Mouse (Mus musculus) lung, embryonic 16.5 days (tissue): ENCODE measurements around the gene Rufy1. TPM values are rescaled to one million over a fixed set of nuclear protein-coding genes. Genes with fewer than 3 reads are reported as not detected.

Experiments
- ATAC-seq: fragments of 200-750 bp; cut with Nextera tagmentation; 2 replicates; pipeline ENCODE4 v1.8.0; 2017; ENCODE audit warnings: low read depth, mild to moderate bottlenecking, moderate library complexity
- H3K27ac ChIP-seq: fragments of 300-500 bp; sonication (generic); 2 replicates; pipeline ENCODE4 v1.5.1; 2014; ENCODE audit warnings: mild to moderate bottlenecking, control low read depth, low read length
- H3K27me3 ChIP-seq: fragments of 300-500 bp; sonication (generic); 2 replicates; pipeline ENCODE4 v1.6.1; 2014; ENCODE audit warnings: low read depth, low read length, mixed read lengths; ENCODE audit not compliant: control insufficient read depth, insufficient read depth
- H3K36me3 ChIP-seq: fragments of 300-500 bp; sonication (generic); 2 replicates; pipeline ENCODE4 v1.6.1; 2014; ENCODE audit warnings: low read length; ENCODE audit not compliant: control insufficient read depth, insufficient read depth
- H3K4me1 ChIP-seq: fragments of 300-500 bp; sonication (generic); replicated peaks from 2 replicates; pipeline ENCODE4 v1.6.1; 2014; ENCODE audit warnings: low read length, mixed read lengths; ENCODE audit not compliant: control insufficient read depth, insufficient read depth
- H3K4me2 ChIP-seq: fragments of 300-500 bp; sonication (generic); 2 replicates; pipeline ENCODE4 v1.6.1; 2014; ENCODE audit warnings: low read depth, low read length, control low read depth
- H3K4me3 ChIP-seq: fragments of 300-500 bp; sonication (generic); 2 replicates; pipeline ENCODE4 v1.5.1; 2014; ENCODE audit warnings: mild to moderate bottlenecking, low read length, control low read depth
- H3K9ac ChIP-seq: fragments of 300-500 bp; sonication (generic); 2 replicates; pipeline ENCODE4 v1.6.1; 2014; ENCODE audit warnings: low read length, control low read depth
- H3K9me3 ChIP-seq: fragments of 300-500 bp; sonication (generic); 2 replicates; pipeline ENCODE4 v1.6.1; 2016; ENCODE audit warnings: low read length; ENCODE audit not compliant: control insufficient read depth
- whole genome bisulfite sequencing: fragments of 180-500 bp; shearing (Covaris S2); extraction: QIAGEN DNeasy Blood & Tissue Kit; methylation state at CpG from one replicate; pipeline ENCODE4 v1.1.7; 2014; 5-methylcytosine and 5-hydroxymethylcytosine counted together
- polyA plus RNA-seq: library from polyadenylated mRNA; unstranded; fragments of >200 nt; fragmentation: Nextera tagmentation; extraction: Ambion mirVana; gene quantifications from 2 replicates; pipeline ENCODE4 v1.2.1, GENCODE M21; 2015

Gene Rufy1
- 23.6 and 26.6 TPM in 2 replicates for polyA plus RNA-seq

DNA sequence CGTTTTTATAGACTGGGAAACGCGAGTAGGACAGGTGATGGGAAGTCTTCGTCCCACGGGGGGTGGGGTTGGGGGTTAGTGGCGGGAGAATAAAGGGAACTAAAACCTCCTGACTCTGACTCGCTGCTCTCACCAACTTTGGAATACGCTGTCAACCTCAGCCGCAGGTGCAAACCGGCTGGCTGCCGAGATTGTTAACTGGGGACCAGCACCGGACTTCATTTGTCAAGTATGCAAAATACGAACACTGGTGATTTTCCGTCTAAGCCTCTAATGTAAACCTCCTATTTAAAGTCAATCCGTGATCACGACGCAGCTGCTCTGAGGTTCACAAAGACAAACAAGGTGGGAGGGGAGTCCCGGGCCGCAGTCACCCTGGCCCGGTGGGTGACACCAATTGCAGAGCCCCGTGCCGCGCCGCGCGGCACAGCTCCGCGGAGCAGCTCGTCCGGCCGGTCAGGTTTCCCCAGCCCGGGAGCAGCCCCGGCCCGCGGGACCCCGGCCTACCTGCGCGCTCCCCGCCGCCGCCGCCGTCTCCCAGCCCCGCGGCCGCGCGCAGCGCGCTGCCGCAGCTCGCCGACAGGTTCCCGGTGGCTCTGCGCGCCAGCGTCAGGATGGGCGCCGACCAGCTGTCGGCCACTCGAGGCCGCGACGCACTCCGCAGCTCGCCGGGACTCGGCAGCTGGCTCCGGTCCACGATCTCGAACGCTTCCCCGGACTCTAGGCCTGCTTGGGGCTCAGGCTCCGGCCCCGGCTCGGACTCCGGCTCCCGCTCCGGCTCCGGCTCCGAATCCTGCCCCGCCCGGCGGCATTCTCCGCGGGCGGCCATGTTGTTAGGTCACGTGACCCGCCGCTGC lies at the start of gene Rufy1:
Rufy1 (minus strand) TSS at position 849 of the 857 bp plus-strand sequence.
- H3K36me3 ChIP-seq = no peaks in the 10 kb centered on the region
- peak; percentile 91 for ATAC-seq
- peak within 1 kb of the TSS; percentile 85 for H3K4me3 ChIP-seq
- H3K4me1 ChIP-seq = peaks cover 12% of the 10 kb centered on the region; the same call in 1 of the 2 replicates
- WGBS = under 1% methylated on average over 88 of the region's 90 CpGs
- peak within 1 kb of the TSS; percentile 84 for H3K4me2 ChIP-seq
- peak within 1 kb of the TSS; percentile 94 for H3K27ac ChIP-seq
- no peaks in the 10 kb centered on the region for H3K27me3 ChIP-seq
- H3K9ac ChIP-seq = peak within 1 kb of the TSS; percentile 94
- H3K9me3 ChIP-seq = no peaks in the 10 kb centered on the region

DNA sequence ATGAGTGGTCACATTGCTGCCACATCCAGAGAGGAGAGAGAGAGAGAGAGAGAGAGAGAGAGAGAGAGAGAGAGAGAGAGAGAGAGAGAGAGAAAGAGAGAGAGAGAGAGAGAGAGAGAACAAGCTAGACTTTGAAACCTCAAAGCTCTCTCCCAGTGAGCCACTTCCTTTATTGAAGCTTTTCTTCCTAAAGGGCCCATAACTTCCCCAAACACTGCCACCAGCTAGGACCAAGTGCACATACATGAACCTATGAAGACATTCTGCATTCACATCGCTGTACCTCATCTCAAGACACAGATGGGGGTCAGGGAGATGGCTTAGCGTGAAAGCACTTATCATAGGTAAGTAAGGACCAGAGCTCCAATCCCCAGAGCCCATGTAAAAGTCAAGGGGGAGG lies 47.1 kb upstream of the Rufy1 start:
- no peak overlapping the region for H3K4me2 ChIP-seq
- no peak overlapping the region for H3K27ac ChIP-seq
- no peaks in the 10 kb centered on the region for H3K9me3 ChIP-seq
- H3K4me3 ChIP-seq = no peak overlapping the region
- no peaks in the 10 kb centered on the region for H3K4me1 ChIP-seq
- H3K27me3 ChIP-seq = no peaks in the 10 kb centered on the region
- no peak overlapping the region for H3K9ac ChIP-seq
- WGBS = 85% methylated on average over 2 of the region's 2 CpGs
- H3K36me3 ChIP-seq = no peaks in the 10 kb centered on the region
- ATAC-seq = no peak

DNA sequence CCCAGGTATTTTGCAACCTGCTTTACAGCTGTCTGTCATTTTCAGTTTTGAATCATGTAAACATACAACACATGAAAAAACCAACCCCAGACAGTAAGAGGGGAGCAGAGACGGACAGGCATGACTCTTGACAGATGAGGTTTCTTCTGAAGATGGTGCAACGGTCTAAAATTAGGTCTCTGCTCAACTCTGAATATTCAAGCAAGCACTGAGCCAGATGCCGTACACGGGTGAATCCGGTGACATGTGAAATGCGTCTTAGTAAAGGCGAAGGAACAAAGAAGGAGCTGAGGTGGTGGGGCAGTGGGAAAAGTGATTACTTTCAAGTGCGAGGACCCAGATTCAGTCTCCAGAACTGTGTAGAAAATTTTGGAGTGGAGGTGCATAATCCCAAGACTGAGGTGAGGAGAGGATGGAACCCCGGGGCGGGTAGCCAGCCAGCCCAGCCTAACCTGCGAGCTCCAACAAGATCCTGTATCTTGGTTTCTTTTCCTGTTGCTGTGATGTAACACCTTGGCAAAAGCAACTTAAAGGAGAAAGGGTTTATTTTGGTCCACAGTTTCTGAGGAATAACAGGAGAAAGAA lies 46.7 kb upstream of the Rufy1 start:
- Histone ChIP-seq H3K4me1 (no peaks in the 10 kb centered on the region), H3K27ac (no peak overlapping the region), H3K9me3 (no peaks in the 10 kb centered on the region), H3K36me3 (no peaks in the 10 kb centered on the region), H3K27me3 (no peaks in the 10 kb centered on the region), H3K9ac (no peak overlapping the region), H3K4me2 (no peak overlapping the region), H3K4me3 (no peak overlapping the region)
- WGBS = 72% methylated on average over 11 of the region's 11 CpGs
- ATAC-seq = no peak

DNA sequence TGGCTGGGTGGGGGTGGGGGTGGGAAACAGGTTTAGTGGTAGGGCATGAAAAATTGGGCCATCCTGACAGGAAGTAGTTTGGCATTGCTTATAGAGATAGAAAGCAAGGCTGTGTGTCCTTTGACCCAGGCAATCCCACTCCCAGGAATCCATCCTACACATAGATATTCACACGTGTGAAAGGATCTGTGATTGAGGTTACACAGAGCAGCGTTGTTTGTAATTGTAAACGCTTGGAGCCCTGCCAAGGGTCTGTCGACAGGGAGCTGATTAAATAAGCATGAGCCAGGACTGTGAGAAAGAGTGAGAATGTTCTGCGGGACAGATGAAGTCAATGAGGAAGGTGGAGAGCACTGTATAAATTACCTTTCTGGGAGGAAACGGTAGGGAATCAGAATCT lies 46.0 kb upstream of the Rufy1 start:
- no peaks in the 10 kb centered on the region for H3K27me3 ChIP-seq
- no peak for ATAC-seq
- H3K4me2 ChIP-seq = no peak overlapping the region
- 17% methylated on average over 6 of the region's 6 CpGs for WGBS
- no peaks in the 10 kb centered on the region for H3K36me3 ChIP-seq
- H3K4me3 ChIP-seq = no peak overlapping the region
- H3K4me1 ChIP-seq = no peaks in the 10 kb centered on the region
- no peaks in the 10 kb centered on the region for H3K9me3 ChIP-seq
- H3K9ac ChIP-seq = no peak overlapping the region
- H3K27ac ChIP-seq = no peak overlapping the region

DNA sequence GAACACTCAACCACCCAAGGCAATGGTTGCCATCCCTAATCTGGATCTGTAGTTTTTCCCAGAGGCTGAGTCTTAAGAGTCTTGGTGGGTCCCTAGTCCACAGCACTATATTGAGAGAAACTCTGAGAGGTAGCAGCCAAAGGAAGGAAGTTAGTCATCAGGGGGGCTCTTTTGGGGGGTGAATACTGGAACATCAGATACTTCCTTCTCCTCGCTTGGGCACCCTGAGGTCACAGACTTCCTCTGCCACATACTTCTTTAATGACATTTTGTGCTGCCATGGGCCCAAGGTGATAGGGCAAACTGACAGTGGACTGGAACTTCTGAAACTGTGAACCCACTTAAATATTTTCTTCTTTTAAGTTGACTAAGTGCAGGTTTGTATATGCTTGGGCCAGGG lies 43.0 kb upstream of the Rufy1 start:
- H3K9me3 ChIP-seq = 0 out of 2 replicates have a peak, but pooled peaks cover 4% of the 10 kb centered on the region
- H3K36me3 ChIP-seq = no peaks in the 10 kb centered on the region
- no peak overlapping the region for H3K4me2 ChIP-seq
- no peak overlapping the region for H3K9ac ChIP-seq
- H3K27me3 ChIP-seq = no peaks in the 10 kb centered on the region
- H3K4me3 ChIP-seq = no peak overlapping the region
- WGBS = 65% methylated on average over 1 of the region's 1 CpGs
- no peaks in the 10 kb centered on the region for H3K4me1 ChIP-seq
- ATAC-seq = no peak
- H3K27ac ChIP-seq = no peak overlapping the region

DNA sequence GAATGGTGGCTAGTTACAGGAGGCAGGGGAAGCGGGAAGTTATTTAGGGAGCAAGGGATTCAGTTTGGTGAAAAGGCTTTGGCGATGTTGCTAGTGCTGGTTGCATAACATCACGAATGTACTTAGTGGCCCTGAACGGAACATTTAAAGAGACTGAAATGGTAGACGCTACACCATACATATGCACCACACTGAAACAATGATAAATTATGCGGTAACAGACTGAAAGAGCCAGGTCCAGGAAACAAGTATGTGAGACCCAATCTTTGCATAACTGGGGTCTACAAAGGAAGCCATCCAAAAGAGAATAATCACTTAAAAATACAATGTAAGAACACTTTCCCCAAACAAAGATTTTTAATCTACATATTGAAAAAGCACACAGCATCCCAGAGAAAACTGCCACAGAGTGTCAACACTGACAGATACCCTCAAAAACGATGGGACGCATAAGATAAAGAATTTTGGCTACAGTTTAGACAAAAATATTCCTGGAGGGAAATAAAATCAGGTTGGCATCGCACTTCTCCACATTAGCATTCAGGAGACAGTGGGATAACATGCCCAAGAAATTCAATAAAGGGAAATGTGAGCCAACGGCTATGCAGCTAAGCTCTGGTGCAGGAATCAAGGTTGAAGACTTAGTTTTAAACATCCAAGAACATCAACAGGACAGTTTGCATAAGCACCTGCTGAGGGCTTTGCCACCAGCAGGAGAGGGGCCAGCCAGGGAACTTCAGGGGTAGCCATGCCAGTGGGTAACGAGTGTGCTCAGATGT lies 41.4 kb upstream of the Rufy1 start:
- Histone ChIP-seq H3K4me2 (no peak overlapping the region), H3K4me1 (no peaks in the 10 kb centered on the region), H3K9me3 (0 out of 2 replicates have a peak, but pooled peaks cover 4% of the 10 kb centered on the region), H3K9ac (no peak overlapping the region), H3K36me3 (no peaks in the 10 kb centered on the region), H3K4me3 (no peak overlapping the region), H3K27me3 (no peaks in the 10 kb centered on the region), H3K27ac (no peak overlapping the region)
- ATAC-seq = no peak
- 84% methylated on average over 11 of the region's 11 CpGs for WGBS

DNA sequence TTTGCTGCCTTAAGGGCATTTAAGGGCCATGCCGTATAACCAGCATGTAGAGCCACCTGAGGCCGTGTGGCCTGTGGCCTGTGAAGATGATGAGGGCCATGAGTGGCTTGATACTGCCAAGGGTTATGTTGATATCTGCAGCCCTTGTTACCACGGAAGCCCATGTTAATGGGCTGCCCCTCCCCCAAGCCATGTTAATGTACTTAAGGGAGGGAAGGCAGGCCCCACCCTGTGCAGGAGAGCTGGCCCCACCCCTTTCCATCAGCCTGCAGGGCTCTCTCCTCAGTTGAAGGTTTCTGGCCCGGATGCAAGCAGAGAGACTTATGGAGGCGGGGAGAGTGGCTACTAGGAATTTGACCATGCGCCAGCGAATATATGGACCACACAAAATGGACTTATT lies 30.6 kb upstream of the Rufy1 start:
- H3K27ac ChIP-seq = no peak overlapping the region
- peaks cover 8% of the 10 kb centered on the region for H3K4me1 ChIP-seq
- no peak overlapping the region for H3K4me3 ChIP-seq
- no peaks in the 10 kb centered on the region for H3K9me3 ChIP-seq
- 54% methylated on average over 7 of the region's 7 CpGs for WGBS
- H3K4me2 ChIP-seq = no peak overlapping the region
- no peaks in the 10 kb centered on the region for H3K36me3 ChIP-seq
- H3K9ac ChIP-seq = no peak overlapping the region
- H3K27me3 ChIP-seq = no peaks in the 10 kb centered on the region
- ATAC-seq = 0 out of 2 replicates have a peak, but pooled peaks have one; percentile 15

DNA sequence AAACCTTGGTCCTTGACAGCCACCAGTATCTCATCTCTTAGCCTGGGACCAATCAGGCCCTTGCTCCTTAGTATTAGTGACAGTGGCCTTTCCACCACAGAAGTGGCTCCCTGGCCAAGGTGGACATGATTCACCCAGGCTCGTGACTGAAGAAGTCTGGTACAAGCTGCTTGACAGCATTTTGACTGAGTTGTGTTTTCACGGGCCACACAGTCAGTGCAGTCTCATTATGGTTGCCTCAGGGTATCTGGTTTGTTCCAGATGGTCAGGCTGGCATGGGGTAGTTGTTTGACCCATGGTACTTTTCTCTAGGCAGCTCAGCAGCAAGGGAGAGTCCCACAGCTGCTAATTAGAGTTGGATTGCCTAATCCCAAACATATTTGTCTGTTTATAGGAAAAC lies 28.3 kb upstream of the Rufy1 start:
- Histone ChIP-seq H3K4me2 (no peak overlapping the region), H3K4me3 (no peak overlapping the region), H3K9ac (no peak overlapping the region), H3K9me3 (no peaks in the 10 kb centered on the region), H3K36me3 (no peaks in the 10 kb centered on the region), H3K27me3 (no peaks in the 10 kb centered on the region), H3K27ac (no peak overlapping the region), H3K4me1 (peaks cover 10% of the 10 kb centered on the region)
- WGBS = 71% methylated on average over 2 of the region's 2 CpGs
- ATAC-seq = no peak
